Mouse (Mus musculus): Measurements from ENCODE around the gene Plekhj1. TPM values are rescaled to one million over a fixed set of nuclear protein-coding genes. Genes with fewer than 3 reads are reported as not detected.

Plekhj1 gene
- polyA plus RNA-seq, 1 experiment, result 79.2 TPM

GRCm38 (mm10) chr10:80748609-80749008, 49.8 kb downstream of the Plekhj1 start:
- DNase-seq (ENCODE audit: low spot score), result no peak

GRCm38 (mm10) chr10:80747410-80747809, 51.0 kb downstream of the Plekhj1 start:
- peak; percentile 64 for DNase-seq (ENCODE audit: low spot score)

Other genes with a start within 250 kb of the Plekhj1 start
- gene Rexo1, start 237.1 kb downstream of the Plekhj1 start, polyA plus RNA-seq (2012; rRNA removed), result 21.2 and 26.6 TPM in 2 replicates
- 11.5 and 11.8 TPM in 2 replicates for gene Klf16, start 221.3 kb downstream of the Plekhj1 start, polyA plus RNA-seq (2012; rRNA removed)
- gene Abhd17a, start 208.3 kb downstream of the Plekhj1 start, polyA plus RNA-seq (2012; rRNA removed), result 66.0 and 67.1 TPM in 2 replicates
- gene Scamp4, start 195.8 kb downstream of the Plekhj1 start, polyA plus RNA-seq (2012; rRNA removed), result 40.3 and 46.2 TPM in 2 replicates
- gene Adat3, start 195.7 kb downstream of the Plekhj1 start, polyA plus RNA-seq (2012; rRNA removed), result 3.8 and 4.3 TPM in 2 replicates
- 1.3 and 1.6 TPM in 2 replicates for gene Gm49322, start 192.6 kb downstream of the Plekhj1 start, polyA plus RNA-seq (2012; rRNA removed)
- gene Csnk1g2, start 175.8 kb downstream of the Plekhj1 start, polyA plus RNA-seq (2012; rRNA removed), result 153 and 158 TPM in 2 replicates
- gene Btbd2, start 141.6 kb downstream of the Plekhj1 start, polyA plus RNA-seq (2012; rRNA removed), result 36.5 and 48.5 TPM in 2 replicates
- 129 and 137 TPM in 2 replicates for gene Mknk2, start 120.5 kb downstream of the Plekhj1 start, polyA plus RNA-seq (2012; rRNA removed)
- 24.5 and 29.1 TPM in 2 replicates for gene Mob3a, start 96.6 kb downstream of the Plekhj1 start, polyA plus RNA-seq (2012; rRNA removed)
- 68.7 and 88.2 TPM in 2 replicates for gene Izumo4, start 96.4 kb downstream of the Plekhj1 start, polyA plus RNA-seq (2012; rRNA removed)
- 96.3 and 108 TPM in 2 replicates for gene Ap3d1, start 56.4 kb downstream of the Plekhj1 start, polyA plus RNA-seq (2012; rRNA removed)
- gene Dot1l, start 43.4 kb downstream of the Plekhj1 start, polyA plus RNA-seq (2012; rRNA removed), result 6.7 and 17.2 TPM in 2 replicates
- 47.0 and 47.7 TPM in 2 replicates for gene Sf3a2, start 428 bp downstream of the Plekhj1 start, polyA plus RNA-seq (2012; rRNA removed)
- gene Amh, start 6.6 kb upstream of the Plekhj1 start, polyA plus RNA-seq (2012; rRNA removed), result 0.40 and 0.62 TPM in 2 replicates
- 1.0 and 1.3 TPM in 2 replicates for gene Jsrp1, start 14.9 kb upstream of the Plekhj1 start, polyA plus RNA-seq (2012; rRNA removed)
- gene Oaz1, start 28.0 kb upstream of the Plekhj1 start, polyA plus RNA-seq (2012; rRNA removed), result 566 and 709 TPM in 2 replicates
- gene Lingo3, start 45.4 kb upstream of the Plekhj1 start, polyA plus RNA-seq (2012; rRNA removed), result not detected in 2 replicates
- 117 and 147 TPM in 2 replicates for gene Lsm7, start 56.6 kb upstream of the Plekhj1 start, polyA plus RNA-seq (2012; rRNA removed)
- gene Sppl2b, start 56.6 kb upstream of the Plekhj1 start, polyA plus RNA-seq (2012; rRNA removed), result 33.0 and 37.4 TPM in 2 replicates
- 0.44 and 0.49 TPM in 2 replicates for gene Tmprss9, start 73.2 kb upstream of the Plekhj1 start, polyA plus RNA-seq (2012; rRNA removed)
- 111 and 113 TPM in 2 replicates for gene Timm13, start 102.3 kb upstream of the Plekhj1 start, polyA plus RNA-seq (2012; rRNA removed)
- gene Lmnb2, start 119.6 kb upstream of the Plekhj1 start, polyA plus RNA-seq (2012; rRNA removed), result 10.5 and 14.1 TPM in 2 replicates
- 17.9 and 29.9 TPM in 2 replicates for gene Gadd45b, start 131.4 kb upstream of the Plekhj1 start, polyA plus RNA-seq (2012; rRNA removed)
- 4.2 and 5.4 TPM in 2 replicates for gene Gng7, start 216.3 kb upstream of the Plekhj1 start, polyA plus RNA-seq (2012; rRNA removed)
- 0.12 and 0.17 TPM in 2 replicates for gene Diras1, start 227.0 kb upstream of the Plekhj1 start, polyA plus RNA-seq (2012; rRNA removed)
- gene Slc39a3, start 238.8 kb upstream of the Plekhj1 start, polyA plus RNA-seq (2012; rRNA removed), result 25.3 and 29.3 TPM in 2 replicates

Data from urinary bladder, adult 2 months (tissue).